In the genomic region with DNA sequence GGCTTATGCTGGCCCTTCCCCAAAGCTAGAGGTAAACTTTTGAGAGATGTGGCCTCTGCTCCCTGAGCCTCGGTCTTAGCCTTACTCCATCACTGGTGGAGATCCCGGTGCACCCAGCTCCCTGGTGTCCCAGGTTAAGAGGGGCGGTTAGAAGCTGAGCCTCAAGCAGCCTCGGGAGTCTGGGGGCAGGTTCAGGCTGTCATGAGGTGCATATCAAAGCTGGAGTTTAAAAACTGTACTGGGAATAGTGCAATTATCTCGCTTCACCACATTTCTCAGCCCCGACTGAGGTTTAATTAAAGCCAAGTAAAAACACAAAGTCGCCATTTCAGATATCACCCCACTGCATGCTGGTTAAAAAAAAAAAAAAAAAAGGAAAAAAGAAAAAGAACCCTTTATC, we compare ENCODE assay signal across 18 mouse cellular contexts.
DNase-seq lines count a peak whose midpoint lies in the region; ATAC-seq and TF ChIP-seq lines count a peak whose summit lies in the region.
"Had no signal": no experiment of that assay in that cellular context is flagged by ENCODE, and none has a peak within 500 bp of the region (broad histone marks: within the 10 kb centered on the region; RNA-seq: fewer than 3 reads in every experiment).

No protein-coding gene starts in this region.

- no peak for TF ChIP-seq POLR2A in brain, embryonic 14.5 days (IDR thresholded peaks at IDR 0.05; ENCODE audit: borderline replicate concordance, extremely low read depth, insufficient read depth, insufficient read length, poor library complexity, severe bottlenecking)

- WGBS in forebrain, embryonic 13.5 days = 28% methylated on average over 7 of the region's 7 CpGs
- WGBS in midbrain, embryonic 13.5 days = 34% methylated on average over 7 of the region's 7 CpGs

- H3K9me3 ChIP-seq in forebrain, embryonic 13.5 days (replicated peaks) = no peaks in the 10 kb centered on the region
- H3K9me3 ChIP-seq in midbrain, embryonic 13.5 days = no peaks in the 10 kb centered on the region
- H3K9me3 ChIP-seq: G1E; liver, embryonic 15.5 days; megakaryocyte, embryonic 14.5 days had no signal

- TF ChIP-seq CTCF in brain, embryonic 14.5 days (IDR thresholded peaks at IDR 0.05; ENCODE audit: borderline replicate concordance, extremely low read depth, insufficient read depth, insufficient read length) = no peak

- H3K27me3 ChIP-seq in forebrain, embryonic 13.5 days = no peaks in the 10 kb centered on the region
- H3K27me3 ChIP-seq in midbrain, embryonic 13.5 days = no peaks in the 10 kb centered on the region
- H3K27me3 ChIP-seq: liver, embryonic 15.5 days had no signal

- no peaks in the 10 kb centered on the region for H3K36me3 ChIP-seq in forebrain, embryonic 13.5 days (ENCODE audit: poor library complexity, severe bottlenecking)
- H3K36me3 ChIP-seq in midbrain, embryonic 13.5 days = 0 out of 2 replicates have a peak, but pooled peaks cover 2% of the 10 kb centered on the region
- H3K36me3 ChIP-seq: G1E; liver, embryonic 15.5 days had no signal

- H3K9ac ChIP-seq in forebrain, embryonic 13.5 days = no peak overlapping the region
- H3K9ac ChIP-seq in midbrain, embryonic 13.5 days (replicated peaks) = no peak overlapping the region
- H3K9ac ChIP-seq: liver, embryonic 15.5 days had no signal

- 0 out of 2 replicates have a peak, but pooled peaks have one; percentile 7 for ATAC-seq in frontal cortex, adult (ENCODE audit: low TSS enrichment)
- 0 out of 2 replicates have a peak, but pooled peaks have one; percentile 25 for ATAC-seq in forebrain, embryonic 13.5 days
- ATAC-seq in midbrain, embryonic 13.5 days = peak; percentile 65
- ATAC-seq: CD4-positive, CD25-positive, alpha-beta regulatory T cell, adult 4 months had no signal

- no peak overlapping the region for H3K4me2 ChIP-seq in forebrain, embryonic 13.5 days
- H3K4me2 ChIP-seq in midbrain, embryonic 13.5 days (replicated peaks) = no peak overlapping the region
- H3K4me2 ChIP-seq: liver, embryonic 15.5 days had no signal

- no peak overlapping the region for H3K4me3 ChIP-seq in forebrain, embryonic 13.5 days
- no peak overlapping the region for H3K4me3 ChIP-seq in midbrain, embryonic 13.5 days (replicated peaks)
- H3K4me3 ChIP-seq: erythroblast, embryonic 14.5 days; liver, embryonic 15.5 days; megakaryocyte, embryonic 14.5 days had no signal

- H3K27ac ChIP-seq in forebrain, embryonic 13.5 days = peak overlapping the region; percentile 57
- H3K27ac ChIP-seq in midbrain, embryonic 13.5 days = peak overlapping the region; percentile 67
- H3K27ac ChIP-seq: liver, embryonic 15.5 days had no signal

- DNase-seq in frontal cortex, adult 2 months (ENCODE audit: extremely low spot score in 1 of 2, low spot score in 1 of 2) = no peak
- DNase-seq in brain, embryonic 14.5 days (ENCODE audit: low read depth) = peak; percentile 56
- no peak for DNase-seq in heart, adult 9 months (ENCODE audit: low spot score in 2 of 2)
- DNase-seq in kidney, adult 18-20 months = no peak
- no peak for DNase-seq in kidney, postnatal 25 days
- DNase-seq: cerebellum, postnatal 14 days; heart, postnatal 4 days; kidney, adult 11 months; kidney, postnatal 14 days; right cerebral cortex, postnatal 14 days had no signal

- H3K4me1 ChIP-seq in forebrain, embryonic 13.5 days = peaks cover 24% of the 10 kb centered on the region
- peaks cover 23% of the 10 kb centered on the region for H3K4me1 ChIP-seq in midbrain, embryonic 13.5 days (replicated peaks)
- H3K4me1 ChIP-seq: liver, embryonic 15.5 days; megakaryocyte, embryonic 14.5 days had no signal

Comparison
In these comparisons a context has a peak if more than half of its experiments do, and no peak if none do; other contexts are left out.
1. ATAC-seq: peak in every context shown above with its lines; median percentile 65 in midbrain, embryonic 13.5 days; 25 in forebrain, embryonic 13.5 days; 7 in frontal cortex, adult.